Mouse (Mus musculus) myocyte (in vitro differentiated cells): Measurements from ENCODE around the gene Camta1. TPM values are rescaled to one million over a fixed set of nuclear protein-coding genes. Genes with fewer than 3 reads are reported as not detected.

Experiments
- H3K27me3 ChIP-seq: one replicate; pipeline ENCODE4 v1.6.1; 2011; ENCODE audit not compliant: control insufficient read depth, insufficient read depth, insufficient read length
- H3K36me3 ChIP-seq: one replicate; pipeline ENCODE4 v1.6.1; 2011; ENCODE audit not compliant: control insufficient read depth, insufficient read depth
- H3K4me2 ChIP-seq: one replicate; pipeline ENCODE4 v1.6.1; 2011; ENCODE audit warnings: low read depth, control low read depth
- H3K4me3 ChIP-seq: one replicate; pipeline ENCODE4 v1.5.1; 2011; ENCODE audit warnings: mild to moderate bottlenecking, control low read depth, moderate library complexity
- H3K79me2 ChIP-seq: one replicate; pipeline ENCODE4 v1.6.1; 2011; ENCODE audit not compliant: control insufficient read depth, insufficient read depth
- H3ac ChIP-seq: one replicate; pipeline ENCODE4 v1.6.1; 2011; ENCODE audit not compliant: control insufficient read depth, insufficient read length
- CEBPB ChIP-seq: IDR thresholded peaks from 2 replicates; pipeline ENCODE4 v1.6.1; 2011; ENCODE audit warnings: mild to moderate bottlenecking, moderate library complexity; ENCODE audit not compliant: poor library complexity, insufficient read depth, severe bottlenecking
- E2F4 ChIP-seq: IDR thresholded peaks from one replicate; pipeline ENCODE4 v1.6.1; 2011; ENCODE audit warnings: mild to moderate bottlenecking, control low read depth, moderate library complexity; ENCODE audit not compliant: insufficient read depth
- MAX ChIP-seq: IDR thresholded peaks from one replicate; pipeline ENCODE4 v1.6.1; 2011; ENCODE audit warnings: low read depth, mild to moderate bottlenecking, control low read depth
- MYOD1 ChIP-seq, 3 experiments: IDR thresholded peaks; one replicate each; pipeline ENCODE4 v1.6.1; 2011; ENCODE audit warnings: control low read depth in 2 of 3, low read depth in 2 of 3, mild to moderate bottlenecking in 2 of 3, moderate library complexity in 1 of 3; ENCODE audit not compliant: insufficient read length in 2 of 3, control insufficient read depth in 1 of 3
- MYOG ChIP-seq, 3 experiments: IDR thresholded peaks; one replicate each; pipeline ENCODE4 v1.6.1; 2011; ENCODE audit warnings: control low read depth in 2 of 3, low read depth in 2 of 3, mild to moderate bottlenecking in 2 of 3; ENCODE audit not compliant: insufficient read length in 2 of 3, control insufficient read depth in 1 of 3, insufficient read depth in 1 of 3
- POLR2A ChIP-seq: IDR thresholded peaks from one replicate; pipeline ENCODE4 v1.6.1; 2011; ENCODE audit warnings: low read depth, mild to moderate bottlenecking, control low read depth, moderate library complexity; ENCODE audit not compliant: insufficient read length
- POLR2AphosphoS2 ChIP-seq: IDR thresholded peaks from one replicate; pipeline ENCODE4 v1.6.1; 2011; ENCODE audit warnings: low read depth, control low read depth; ENCODE audit not compliant: insufficient read length
- REST ChIP-seq: IDR thresholded peaks from one replicate; pipeline ENCODE4 v1.6.1; 2011; ENCODE audit warnings: mild to moderate bottlenecking, control low read depth, moderate library complexity; ENCODE audit not compliant: insufficient read depth, insufficient read length
- SRF ChIP-seq: IDR thresholded peaks from one replicate; pipeline ENCODE4 v1.6.1; 2011; ENCODE audit warnings: low read depth; ENCODE audit not compliant: control insufficient read depth, insufficient read length
- TCF12 ChIP-seq: IDR thresholded peaks from one replicate; pipeline ENCODE4 v1.6.1; 2011; ENCODE audit warnings: mild to moderate bottlenecking, control low read depth; ENCODE audit not compliant: poor library complexity, insufficient read depth, severe bottlenecking
- TCF3 ChIP-seq: IDR thresholded peaks from one replicate; pipeline ENCODE4 v1.6.1; 2011; ENCODE audit warnings: low read depth, control low read depth; ENCODE audit not compliant: insufficient read length
- USF1 ChIP-seq: IDR thresholded peaks from one replicate; pipeline ENCODE4 v1.6.1; 2011; ENCODE audit warnings: low read depth, mild to moderate bottlenecking, control low read depth, moderate library complexity
- polyA plus RNA-seq: library from polyadenylated mRNA; unstranded; fragments of >200 nt; fragmentation: generic; extraction: Trizol; gene quantifications from one replicate; pipeline ENCODE4 v1.2.1, GENCODE M21; 2012; ENCODE audit warnings: missing spikeins

Camta1 gene
- polyA plus RNA-seq, 1 experiment: 40.6 TPM

DNA sequence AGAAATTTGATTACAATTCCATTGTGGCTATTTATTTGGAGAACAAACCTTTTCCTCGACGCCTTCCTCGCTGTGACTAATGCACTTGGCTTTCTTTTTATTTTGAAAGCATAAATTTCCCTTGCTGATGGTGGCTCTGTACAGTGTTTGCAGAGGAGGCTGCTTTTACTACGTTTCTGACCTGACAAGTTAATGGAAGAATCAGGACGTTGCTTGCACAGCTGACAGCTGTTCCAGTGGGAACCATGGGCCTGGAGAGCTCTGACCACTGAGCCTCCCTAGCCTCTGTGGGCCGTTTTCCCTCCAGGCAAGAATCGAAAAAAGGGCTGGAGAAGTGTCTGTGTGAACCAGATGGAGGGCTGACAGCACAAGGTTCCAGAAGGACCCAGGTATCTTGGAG is 342.7 kb downstream of the Camta1 start:
- Histone ChIP-seq H3ac (no peak overlapping the region), H3K4me2 (no peak overlapping the region), H3K27me3 (no peaks in the 10 kb centered on the region), H3K36me3 (no peaks in the 10 kb centered on the region), H3K79me2 (no peaks in the 10 kb centered on the region), H3K4me3 (no peak overlapping the region)
- TF ChIP-seq E2F4: no peak
- TF ChIP-seq MYOD1 (IDR thresholded peaks at IDR 0.05; ENCODE audit: control insufficient read depth in 1 of 3, insufficient read length in 2 of 3, low read depth in 2 of 3): no peak
- no peak for TF ChIP-seq TCF3
- TF ChIP-seq MYOG (IDR thresholded peaks at IDR 0.05; ENCODE audit: control insufficient read depth in 1 of 3, insufficient read depth in 1 of 3, insufficient read length in 2 of 3, low read depth in 2 of 3): no peak

DNA sequence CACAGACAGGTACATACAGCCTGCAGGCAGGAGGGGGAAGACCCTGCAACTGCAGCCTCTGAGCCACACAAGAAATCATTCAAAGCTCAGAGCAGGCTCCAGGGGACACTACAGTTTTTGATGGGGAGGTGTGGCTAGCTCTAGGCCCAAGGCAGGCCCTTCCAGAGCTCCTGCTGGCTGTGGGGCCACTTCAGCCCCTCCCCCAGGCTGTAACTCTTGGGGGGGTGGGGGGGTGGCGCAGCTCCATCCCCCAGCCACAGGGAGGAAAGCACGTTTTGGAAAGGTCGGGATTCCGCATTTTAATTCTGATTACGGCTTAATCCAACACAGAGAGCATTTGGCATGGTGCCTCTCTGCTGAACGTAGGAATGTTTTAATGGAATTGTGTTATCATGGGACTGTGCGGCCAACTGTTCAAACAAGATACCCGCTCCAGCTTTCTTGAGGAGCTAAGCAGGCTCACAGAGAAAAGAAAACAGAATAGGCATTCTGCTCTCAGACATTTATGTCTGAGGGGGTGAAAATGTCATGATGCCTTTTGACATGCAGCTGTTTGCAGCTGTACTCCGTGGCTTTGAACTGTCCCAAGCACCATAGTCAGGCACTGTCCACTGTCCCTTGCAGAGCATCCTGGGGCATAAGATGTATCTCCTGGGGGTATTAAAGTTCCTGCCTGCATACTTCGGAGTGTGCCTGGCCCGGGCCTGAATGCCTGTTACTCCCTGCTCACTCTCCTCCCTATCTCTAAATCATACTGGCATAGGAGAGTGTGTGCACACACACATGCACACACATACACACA is 344.5 kb downstream of the Camta1 start:
- H3K4me2 ChIP-seq: no peak overlapping the region
- no peaks in the 10 kb centered on the region for H3K36me3 ChIP-seq
- no peak overlapping the region for H3K4me3 ChIP-seq
- no peaks in the 10 kb centered on the region for H3K27me3 ChIP-seq
- H3K79me2 ChIP-seq: no peaks in the 10 kb centered on the region
- TF ChIP-seq USF1 (no peak), CEBPB (no peak), TCF12 (no peak), MYOG (IDR thresholded peaks at IDR 0.05; ENCODE audit: control insufficient read depth in 1 of 3, insufficient read depth in 1 of 3, insufficient read length in 2 of 3, low read depth in 2 of 3) (no peak), TCF3 (no peak), MAX (no peak), E2F4 (no peak), MYOD1 (IDR thresholded peaks at IDR 0.05; ENCODE audit: control insufficient read depth in 1 of 3, insufficient read length in 2 of 3, low read depth in 2 of 3) (no peak), POLR2A (no peak), SRF (no peak), POLR2AphosphoS2 (no peak), REST (no peak)
- no peak overlapping the region for H3ac ChIP-seq

DNA sequence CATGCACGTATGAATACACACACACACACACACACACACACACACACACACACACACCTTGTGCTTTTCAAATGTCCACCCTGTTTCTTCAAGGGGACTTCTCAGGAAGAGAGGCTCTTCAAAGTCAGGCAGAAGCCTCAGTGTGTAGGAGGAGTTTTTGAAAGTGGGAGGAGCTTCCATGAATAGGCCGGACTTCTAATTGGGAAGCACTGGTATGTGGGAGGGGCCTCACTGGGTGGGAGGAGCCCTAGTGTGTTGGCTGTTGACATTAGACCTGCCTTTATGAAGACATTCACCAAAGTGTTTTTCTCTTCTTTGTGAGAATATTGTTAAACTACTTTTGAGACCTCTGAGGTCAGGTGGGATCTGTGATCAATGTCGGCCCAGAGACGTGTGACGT is 346.4 kb downstream of the Camta1 start:
- Histone ChIP-seq H3K4me2 (no peak overlapping the region), H3K79me2 (no peaks in the 10 kb centered on the region), H3ac (no peak overlapping the region), H3K4me3 (no peak overlapping the region), H3K27me3 (no peaks in the 10 kb centered on the region), H3K36me3 (no peaks in the 10 kb centered on the region)
- TF ChIP-seq POLR2AphosphoS2: no peak
- TF ChIP-seq TCF3: no peak
- no peak for TF ChIP-seq MYOG (IDR thresholded peaks at IDR 0.05; ENCODE audit: control insufficient read depth in 1 of 3, insufficient read depth in 1 of 3, insufficient read length in 2 of 3, low read depth in 2 of 3)
- TF ChIP-seq CEBPB: no peak
- no peak for TF ChIP-seq POLR2A
- TF ChIP-seq USF1: no peak
- TF ChIP-seq SRF: no peak
- TF ChIP-seq MAX: no peak
- TF ChIP-seq REST: no peak
- TF ChIP-seq MYOD1 (IDR thresholded peaks at IDR 0.05; ENCODE audit: control insufficient read depth in 1 of 3, insufficient read length in 2 of 3, low read depth in 2 of 3): no peak
- no peak for TF ChIP-seq TCF12
- no peak for TF ChIP-seq E2F4

DNA sequence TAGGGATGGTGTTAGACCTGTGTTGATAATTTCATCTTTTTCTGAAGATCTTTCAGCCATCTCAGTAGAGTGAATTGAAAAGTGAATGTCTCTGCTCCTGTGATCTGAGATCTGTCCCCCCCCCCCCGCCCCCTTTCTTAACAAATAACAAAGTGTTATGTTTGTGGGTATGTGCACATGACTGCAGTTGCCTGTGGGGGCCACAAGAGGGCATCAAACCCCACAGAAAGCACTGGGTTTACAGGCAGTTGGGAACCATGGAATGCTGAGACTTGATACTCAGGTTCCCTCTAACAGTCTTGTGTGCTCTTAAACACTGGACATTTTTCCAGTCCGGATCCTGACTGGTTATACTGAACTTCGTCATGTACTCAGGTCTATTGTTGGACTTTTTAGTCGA is 350.6 kb downstream of the Camta1 start:
- Histone ChIP-seq H3ac (no peak overlapping the region), H3K36me3 (no peaks in the 10 kb centered on the region), H3K4me3 (no peak overlapping the region), H3K27me3 (no peaks in the 10 kb centered on the region), H3K4me2 (no peak overlapping the region), H3K79me2 (no peaks in the 10 kb centered on the region)
- TF ChIP-seq MAX (no peak), POLR2AphosphoS2 (no peak), E2F4 (no peak), TCF3 (no peak), MYOD1 (IDR thresholded peaks at IDR 0.05; ENCODE audit: control insufficient read depth in 1 of 3, insufficient read length in 2 of 3, low read depth in 2 of 3) (no peak), TCF12 (no peak), REST (no peak), POLR2A (no peak), MYOG (IDR thresholded peaks at IDR 0.05; ENCODE audit: control insufficient read depth in 1 of 3, insufficient read depth in 1 of 3, insufficient read length in 2 of 3, low read depth in 2 of 3) (no peak), SRF (no peak), USF1 (no peak)

DNA sequence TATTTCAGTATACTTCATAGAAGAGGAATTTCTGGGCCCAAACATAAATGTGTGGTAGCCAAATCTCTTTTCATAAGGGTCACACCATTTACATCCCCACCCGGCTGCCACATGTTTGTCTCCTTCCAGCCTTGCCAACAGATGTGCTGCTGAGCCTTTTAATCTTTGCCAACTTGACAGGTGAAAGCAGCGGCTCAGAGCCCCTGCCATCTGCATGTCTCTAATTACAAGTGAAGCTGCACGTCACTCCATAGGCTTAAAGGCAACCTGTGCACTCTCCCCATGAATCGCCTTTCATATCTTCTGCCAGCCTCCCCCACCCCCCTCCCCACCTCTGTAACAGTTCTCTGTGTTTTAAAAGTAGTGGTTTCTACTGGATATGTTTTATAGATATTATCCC is 351.3 kb downstream of the Camta1 start:
- H3K4me2 ChIP-seq: no peak overlapping the region
- no peaks in the 10 kb centered on the region for H3K27me3 ChIP-seq
- H3K79me2 ChIP-seq: no peaks in the 10 kb centered on the region
- H3K4me3 ChIP-seq: no peak overlapping the region
- TF ChIP-seq SRF (no peak), TCF12 (no peak), POLR2AphosphoS2 (no peak), CEBPB (no peak), POLR2A (no peak), MYOG (IDR thresholded peaks at IDR 0.05; ENCODE audit: control insufficient read depth in 1 of 3, insufficient read depth in 1 of 3, insufficient read length in 2 of 3, low read depth in 2 of 3) (no peak), USF1 (no peak), MYOD1 (IDR thresholded peaks at IDR 0.05; ENCODE audit: control insufficient read depth in 1 of 3, insufficient read length in 2 of 3, low read depth in 2 of 3) (no peak), REST (no peak), TCF3 (no peak), MAX (no peak), E2F4 (no peak)
- H3K36me3 ChIP-seq: no peaks in the 10 kb centered on the region
- H3ac ChIP-seq: no peak overlapping the region
